Mouse (Mus musculus) stomach, postnatal 0 days (tissue): ENCODE data around the gene Olfr1037.

Experiments
- CTCF ChIP-seq: IDR thresholded peaks from 2 replicates; pipeline ENCODE4 v1.5.1; 2016; ENCODE audit warnings: antibody characterized with exemption, low read depth, mild to moderate bottlenecking, moderate library complexity
- EP300 ChIP-seq: optimal IDR thresholded peaks from 2 replicates; pipeline ENCODE3; 2016; ENCODE audit warnings: antibody characterized with exemption

- no peak for TF ChIP-seq CTCF
- no peak for TF ChIP-seq EP300
Measured at GRCm38 (mm10) chr2:86070189-86070588, 17.0 kb downstream of the Olfr1037 start.
